Mouse (Mus musculus) stomach, postnatal 0 days (tissue): ENCODE data around the gene Gm30191. TPM values are rescaled to one million over a fixed set of nuclear protein-coding genes. Genes with fewer than 3 reads are reported as not detected.
A peak's percentile ranks its signal among the peaks of the same experiment; 100 is the strongest.

Source experiments
- ATAC-seq: fragments of 200-750 bp; cut with Nextera tagmentation; 2 replicates; pipeline ENCODE4 v1.8.0; 2017; ENCODE audit not compliant: low FRiP score, low TSS enrichment
- DNase-seq: peaks from one replicate; pipeline ENCODE4 v3.0.0-alpha.2; 2016; ENCODE audit warnings: low spot score
- H3K27ac ChIP-seq: fragments of 300-500 bp; sonication (generic); replicated peaks from 2 replicates; pipeline ENCODE4 v1.5.1; 2014; ENCODE audit warnings: mild to moderate bottlenecking, control low read depth
- H3K27me3 ChIP-seq: fragments of 300-500 bp; sonication (generic); 2 replicates; pipeline ENCODE4 v1.6.1; 2014; ENCODE audit warnings: low read length; ENCODE audit not compliant: control insufficient read depth, insufficient read depth
- H3K36me3 ChIP-seq: fragments of 300-500 bp; sonication (generic); 2 replicates; pipeline ENCODE4 v1.6.1; 2014; ENCODE audit warnings: low read length, mixed read lengths; ENCODE audit not compliant: control insufficient read depth, insufficient read depth
- H3K4me1 ChIP-seq: fragments of 300-500 bp; sonication (generic); replicated peaks from 2 replicates; pipeline ENCODE4 v1.6.1; 2014; ENCODE audit warnings: antibody characterized with exemption; ENCODE audit not compliant: control insufficient read depth, insufficient read depth
- H3K4me2 ChIP-seq: fragments of 300-500 bp; sonication (generic); replicated peaks from 2 replicates; pipeline ENCODE4 v1.6.1; 2014; ENCODE audit warnings: low read depth, mild to moderate bottlenecking, control low read depth, moderate library complexity
- H3K4me3 ChIP-seq: fragments of 300-500 bp; sonication (generic); 2 replicates; pipeline ENCODE4 v1.5.1; 2014; ENCODE audit warnings: low read depth, low read length, control low read depth
- H3K9ac ChIP-seq: fragments of 300-500 bp; sonication (generic); 2 replicates; pipeline ENCODE4 v1.6.1; 2014; ENCODE audit warnings: mild to moderate bottlenecking, low read length, control low read depth, mixed read lengths
- H3K9me3 ChIP-seq: fragments of 300-500 bp; sonication (generic); 2 replicates; pipeline ENCODE4 v1.6.1; 2016; ENCODE audit warnings: low read length; ENCODE audit not compliant: control insufficient read depth
- CTCF ChIP-seq: IDR thresholded peaks from 2 replicates; pipeline ENCODE4 v1.5.1; 2016; ENCODE audit warnings: antibody characterized with exemption, low read depth, mild to moderate bottlenecking, moderate library complexity
- EP300 ChIP-seq: optimal IDR thresholded peaks from 2 replicates; pipeline ENCODE3; 2016; ENCODE audit warnings: antibody characterized with exemption
- WGBS: fragments of 180-500 bp; shearing (Covaris S2); extraction: QIAGEN DNeasy Blood & Tissue Kit; methylation state at CpG from one replicate; pipeline ENCODE4 v1.1.7; 2014; 5-methylcytosine and 5-hydroxymethylcytosine counted together
- polyA plus RNA-seq: library from polyadenylated mRNA; unstranded; fragments of >200 nt; fragmentation: Nextera tagmentation; extraction: Ambion mirVana; gene quantifications from 2 replicates; pipeline ENCODE4 v1.2.1, GENCODE M21; 2015

Gene Gm30191
- polyA plus RNA-seq, 1 experiment from 2014 or later, result not detected

DNA sequence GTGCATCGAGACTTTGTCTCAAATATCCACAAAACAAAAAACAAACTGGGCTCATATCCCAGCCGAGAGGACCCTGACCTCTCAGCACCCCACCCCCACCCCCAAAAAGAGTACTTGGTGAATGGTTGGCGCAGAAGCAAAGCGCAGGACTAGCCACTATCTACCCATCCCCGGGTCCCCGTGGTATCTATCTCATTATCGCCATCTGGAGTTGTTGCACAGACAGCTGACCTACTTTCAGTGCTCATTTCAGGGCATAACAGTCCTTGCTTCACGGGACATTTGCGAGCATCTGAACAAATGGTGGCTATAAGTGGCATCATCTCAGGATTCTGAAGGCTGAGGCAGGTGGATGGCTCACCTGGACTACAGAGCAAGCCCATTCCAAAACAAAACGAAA, 8.0 kb upstream of the Gm30191 start:
- DNase-seq, result no peak
- peak overlapping the region; percentile 50 for H3K4me2 ChIP-seq
- WGBS, result 11% methylated on average over 10 of the region's 10 CpGs
- no peaks in the 10 kb centered on the region for H3K36me3 ChIP-seq
- H3K27me3 ChIP-seq, result no peaks in the 10 kb centered on the region
- TF ChIP-seq EP300 (no peak), CTCF (0 out of 2 replicates have a peak, but pooled peaks have one; percentile 1)
- 0 out of 2 replicates have a peak, but pooled peaks have one; percentile 0 for ATAC-seq
- H3K9me3 ChIP-seq, result no peaks in the 10 kb centered on the region
- no peak overlapping the region for H3K27ac ChIP-seq
- no peak overlapping the region for H3K9ac ChIP-seq
- H3K4me3 ChIP-seq, result peak overlapping the region; percentile 46
- H3K4me1 ChIP-seq, result no peaks in the 10 kb centered on the region

DNA sequence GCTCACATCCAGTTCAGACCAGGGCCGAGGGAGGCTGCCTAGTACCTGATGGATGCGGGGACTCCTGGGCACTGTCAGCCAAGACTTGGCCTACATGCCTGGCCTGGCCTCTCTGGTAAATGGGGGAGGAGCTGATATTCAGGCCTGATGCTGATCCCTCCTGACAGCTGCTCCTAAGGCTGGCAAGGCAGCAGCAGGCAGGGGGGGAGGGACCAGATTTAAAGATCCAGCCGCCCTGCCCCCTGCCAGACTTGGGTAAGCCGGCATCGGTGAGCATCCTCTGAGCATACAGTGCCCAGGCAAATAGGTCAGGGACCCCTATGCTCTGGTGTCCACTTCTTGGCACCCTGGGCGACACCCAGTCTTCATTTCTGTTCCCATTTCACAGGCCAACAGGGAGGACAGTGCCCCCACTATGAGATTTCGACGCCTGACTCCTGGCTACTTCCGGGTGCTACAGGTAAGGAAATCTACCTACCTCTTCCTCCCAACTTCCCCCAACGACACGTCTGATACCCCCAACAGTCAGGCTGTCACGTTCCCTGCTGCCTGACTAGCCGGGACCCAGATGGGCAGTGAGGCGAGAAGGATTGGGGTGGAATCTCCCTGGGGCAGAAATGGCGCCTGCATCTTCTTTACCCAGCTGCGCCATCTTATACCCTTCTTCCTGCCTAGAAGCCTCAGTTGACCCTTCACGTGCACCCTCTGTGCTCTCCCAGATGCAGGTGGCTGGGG, 3.1 kb upstream of the Gm30191 start, which contains the start of gene E130218I03Rik:
E130218I03Rik (plus strand) TSS at position 147 of the 735 bp plus-strand sequence.
- Histone ChIP-seq H3K4me2 (peak within 1 kb of the TSS; percentile 96; the same call in 1 of the 2 replicates), H3K27me3 (no peaks in the 10 kb centered on the region), H3K9me3 (no peaks in the 10 kb centered on the region), H3K9ac (no peak within 1 kb of the TSS), H3K36me3 (no peaks in the 10 kb centered on the region), H3K4me3 (no peak within 1 kb of the TSS), H3K27ac (no peak within 1 kb of the TSS), H3K4me1 (peaks cover 3% of the 10 kb centered on the region; the same call in 1 of the 2 replicates)
- no peak for ATAC-seq
- TF ChIP-seq CTCF (no peak), EP300 (no peak)
- 94% methylated on average over 17 of the region's 17 CpGs for WGBS
- DNase-seq, result no peak

DNA sequence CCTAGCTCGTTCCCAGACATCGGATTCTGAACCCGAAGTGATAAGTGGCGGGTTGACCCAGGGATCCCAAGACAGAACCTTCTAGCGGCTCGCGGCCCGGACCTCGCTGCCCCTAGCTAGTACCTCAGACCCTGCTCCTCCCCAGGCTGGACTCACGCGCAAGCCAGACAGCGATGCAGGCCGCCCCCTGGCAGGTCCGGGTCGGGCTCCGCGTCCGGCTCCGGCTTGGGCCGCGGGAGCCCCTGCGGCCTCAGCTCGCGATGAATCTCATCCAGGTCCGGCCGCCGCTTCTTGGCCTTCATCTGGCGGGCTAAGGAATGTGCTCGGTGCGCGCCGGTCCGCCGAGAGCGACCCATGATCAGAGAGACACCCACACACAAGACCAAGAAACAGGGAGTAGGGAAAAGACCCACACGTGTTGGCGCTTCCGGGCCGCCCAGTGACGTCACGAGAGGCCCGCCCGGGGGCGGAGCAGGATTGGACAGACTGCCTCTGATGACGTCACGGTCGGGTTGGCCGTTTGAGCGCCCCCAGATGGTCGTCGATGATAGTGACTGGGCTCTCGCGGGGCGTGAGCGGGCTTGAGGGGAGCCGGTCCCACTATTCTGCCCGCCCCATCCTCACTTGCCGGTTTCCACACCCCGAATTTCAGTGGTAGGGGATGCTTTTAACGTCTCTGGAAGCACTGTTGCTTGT, 1.4 kb upstream of the Gm30191 start, which contains the start of gene Zfp593:
Zfp593 (minus strand) TSS at position 445 of the 696 bp plus-strand sequence.
- H3K9ac ChIP-seq, result peak within 1 kb of the TSS; percentile 80
- H3K4me1 ChIP-seq, result peaks cover 3% of the 10 kb centered on the region; the same call in 1 of the 2 replicates
- DNase-seq (peak; percentile 96), ATAC-seq (peak; percentile 81)
- H3K4me2 ChIP-seq, result peak within 1 kb of the TSS; percentile 96
- under 1% methylated on average over 60 of the region's 60 CpGs for WGBS
- no peaks in the 10 kb centered on the region for H3K36me3 ChIP-seq
- peak within 1 kb of the TSS; percentile 75 for H3K4me3 ChIP-seq
- H3K27me3 ChIP-seq, result no peaks in the 10 kb centered on the region; the same call in 1 of the 2 replicates
- no peak for TF ChIP-seq EP300
- peak; percentile 88 for TF ChIP-seq CTCF
- no peaks in the 10 kb centered on the region for H3K9me3 ChIP-seq
- 0 out of 2 replicates have a peak within 1 kb of the TSS, but pooled peaks have one; percentile 18 for H3K27ac ChIP-seq

DNA sequence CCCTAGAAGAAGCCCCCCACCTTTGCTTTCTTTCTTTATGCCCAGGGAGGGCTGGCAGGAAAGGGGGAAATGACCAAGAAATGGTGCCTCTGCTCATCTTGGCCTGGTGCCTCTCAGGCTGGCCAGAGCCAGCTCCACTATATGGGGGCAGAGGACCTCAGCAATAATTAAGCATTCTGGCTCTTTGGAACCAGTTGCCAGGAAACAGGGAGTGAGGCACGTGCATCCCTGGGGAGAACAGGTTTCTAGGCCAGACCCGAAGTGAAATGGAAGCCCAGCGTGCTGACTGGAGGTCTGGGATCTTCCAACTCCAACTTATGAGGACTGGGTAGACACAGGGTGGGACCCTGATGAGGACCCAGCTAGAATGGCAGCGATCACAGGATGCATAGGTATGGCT, 479 bp upstream of the Gm30191 start:
- 49% methylated on average over 4 of the region's 4 CpGs for WGBS

DNA sequence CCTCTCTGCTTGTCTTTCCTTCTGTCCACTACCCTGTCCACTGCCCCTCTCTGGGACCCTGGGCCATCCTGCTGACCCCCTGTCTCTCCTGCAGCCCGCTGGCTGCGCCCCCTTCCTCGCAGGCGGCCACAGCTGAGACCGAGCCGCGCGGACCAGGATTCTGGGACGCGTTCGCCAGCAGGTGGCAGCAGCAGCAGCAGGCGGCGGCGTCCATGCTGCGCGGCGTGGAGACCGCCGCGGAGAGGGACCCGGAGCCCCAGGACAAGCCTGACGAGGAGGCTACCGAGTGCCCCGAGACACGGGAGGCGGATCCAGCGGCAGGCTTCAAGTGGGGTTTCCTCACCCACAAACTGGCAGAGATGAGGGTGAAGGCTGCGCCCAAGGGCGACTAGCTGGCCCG, 2.9 kb downstream of the Gm30191 start:
- peak; percentile 49 for ATAC-seq
- peaks cover 4% of the 10 kb centered on the region; the same call in 1 of the 2 replicates for H3K4me1 ChIP-seq

More for the DNA sequence above, 479 bp upstream of the Gm30191 start:
- Histone ChIP-seq H3K27me3 (peaks cover 4% of the 10 kb centered on the region; the same call in 1 of the 2 replicates), H3K9me3 (no peaks in the 10 kb centered on the region), H3K36me3 (no peaks in the 10 kb centered on the region), H3K4me2 (no peak overlapping the region), H3K4me3 (no peak overlapping the region), H3K4me1 (peaks cover 5% of the 10 kb centered on the region; the same call in 1 of the 2 replicates), H3K27ac (no peak overlapping the region), H3K9ac (no peak overlapping the region)
- DNase-seq (no peak), ATAC-seq (no peak)
- TF ChIP-seq CTCF (no peak), EP300 (no peak)

More for the DNA sequence above, 2.9 kb downstream of the Gm30191 start:
- no peaks in the 10 kb centered on the region for H3K36me3 ChIP-seq
- peaks cover 11% of the 10 kb centered on the region; the same call in 1 of the 2 replicates for H3K27me3 ChIP-seq
- H3K4me2 ChIP-seq, result peak overlapping the region; percentile 66
- no peak overlapping the region; the same call in 1 of the 2 replicates for H3K9ac ChIP-seq
- H3K4me3 ChIP-seq, result peak overlapping the region; percentile 33
- peak; percentile 80 for DNase-seq
- TF ChIP-seq CTCF (peak; percentile 98), EP300 (no peak)
- no peaks in the 10 kb centered on the region for H3K9me3 ChIP-seq
- WGBS, result 2% methylated on average over 30 of the region's 30 CpGs
- no peak overlapping the region for H3K27ac ChIP-seq
